Mouse (Mus musculus) cerebellum, adult 8-10 months (tissue): ENCODE measurements around the gene Zfp593.

Source experiments
- DNase-seq: peaks from one replicate; pipeline ENCODE4 v3.0.0; 2022

The Zfp593 gene

GRCm38 (mm10) chr4:134222793-134223600, 22.4 kb downstream of the Zfp593 start:
- no peak for DNase-seq

DNA sequence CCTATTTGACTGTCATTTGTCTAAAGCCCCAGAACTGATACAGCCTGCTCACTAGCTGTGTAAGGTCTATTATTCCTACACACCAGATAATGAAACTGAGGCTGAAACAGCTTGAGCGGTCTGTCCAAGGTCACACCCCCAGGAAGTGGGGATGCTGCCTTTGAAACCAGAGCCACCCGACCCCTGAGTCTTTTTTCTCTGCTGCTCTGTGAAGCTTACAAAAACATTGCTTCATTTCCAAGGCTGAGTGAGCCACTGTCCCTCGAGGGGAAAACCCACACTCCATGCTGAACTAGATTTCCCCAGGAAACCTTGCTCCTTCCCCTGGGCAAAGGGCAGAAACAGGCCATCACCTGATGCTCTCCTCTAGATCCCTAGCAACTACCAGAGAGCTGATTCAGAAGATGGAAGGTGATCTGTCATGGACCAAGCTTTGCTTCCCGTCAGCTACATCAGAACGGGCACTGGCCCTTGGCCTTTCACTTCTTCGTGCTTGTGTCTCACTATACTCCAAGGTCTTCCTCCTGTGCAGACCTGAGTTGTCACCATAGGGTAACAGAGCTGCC, 38.8 kb downstream of the Zfp593 start:
- no peak for DNase-seq

DNA sequence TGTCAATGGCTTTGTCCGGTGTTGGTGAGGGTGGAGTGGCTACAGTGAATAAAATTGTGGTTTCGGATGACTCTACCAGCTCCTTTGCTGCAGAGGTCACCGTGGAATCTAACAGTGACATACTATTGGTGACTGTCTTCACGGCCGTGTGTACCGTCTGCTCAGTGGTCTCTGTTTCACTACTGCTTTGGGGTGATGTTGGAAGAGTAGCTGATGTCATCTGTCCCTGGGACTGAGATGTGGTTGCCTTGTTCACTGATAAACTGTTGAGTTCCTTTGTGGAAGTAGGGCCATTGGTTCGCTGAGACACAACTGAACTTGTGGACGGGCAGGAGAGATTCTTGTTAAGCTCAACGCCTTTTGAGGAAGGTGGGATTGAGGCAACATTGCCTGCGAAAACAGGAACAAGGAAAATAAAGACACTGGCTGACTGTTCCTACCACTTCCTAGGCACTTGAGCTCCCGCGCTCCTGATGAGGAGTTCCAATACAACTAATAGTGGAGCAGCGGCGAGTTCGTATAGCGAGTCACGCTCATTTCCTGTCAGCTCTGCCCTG, 42.0 kb downstream of the Zfp593 start:
- no peak for DNase-seq

DNA sequence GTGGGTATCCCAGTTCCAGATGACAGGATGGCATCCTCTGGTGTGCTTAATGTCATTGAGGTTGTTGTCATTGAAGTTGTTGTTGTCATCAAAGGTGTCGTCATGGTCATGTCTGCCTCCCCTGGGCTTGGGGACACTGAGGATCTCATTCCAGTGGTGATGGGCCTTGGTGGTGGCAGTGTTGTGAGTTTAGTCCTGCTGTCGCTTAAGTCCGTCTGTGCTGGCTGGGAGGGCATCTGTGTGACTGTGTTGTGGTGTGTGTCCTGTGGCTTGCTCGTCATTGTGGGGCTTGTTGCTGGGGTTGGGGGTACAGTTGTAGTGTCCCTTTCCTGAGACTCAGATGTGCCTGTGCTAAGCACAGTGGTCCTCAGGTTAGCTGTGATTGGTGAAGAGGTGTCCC, 42.5 kb downstream of the Zfp593 start, which contains the start of gene Gm7534:
TSS of gene Gm7534 (minus strand) at position 101 of the 400 bp plus-strand sequence.
- no peak for DNase-seq

GRCm38 (mm10) chr4:134199371-134199770, 46.0 kb downstream of the Zfp593 start:
- DNase-seq = no peak
